Mouse (Mus musculus) heart, embryonic 16.5 days (tissue): ENCODE results near the gene Map2k2. TPM values are rescaled to one million over a fixed set of nuclear protein-coding genes. Genes with fewer than 3 reads are reported as not detected.
"Not testable (repeated sequence)": the region's sequence is repeated elsewhere in the genome, so short reads cannot be mapped to it uniquely, and the experiment has no call there.

Experiments
- ATAC-seq: fragments of 200-750 bp; cut with Nextera tagmentation; replicated peaks from 2 replicates; pipeline ENCODE4 v1.8.0; 2017; ENCODE audit warnings: moderate number of reproducible peaks; ENCODE audit not compliant: insufficient read depth, low FRiP score; ENCODE audit errors: extremely low read depth
- H3K27ac ChIP-seq: fragments of 300-500 bp; sonication (generic); 2 replicates; pipeline ENCODE4 v1.5.1; 2014; ENCODE audit warnings: mild to moderate bottlenecking, low read length, control low read depth, moderate library complexity
- H3K27me3 ChIP-seq: fragments of 300-500 bp; sonication (generic); 2 replicates; pipeline ENCODE4 v1.6.1; 2014; ENCODE audit warnings: low read length, mixed read lengths; ENCODE audit not compliant: control insufficient read depth, insufficient read depth
- H3K36me3 ChIP-seq: fragments of 300-500 bp; sonication (generic); 2 replicates; pipeline ENCODE4 v1.6.1; 2014; ENCODE audit not compliant: control insufficient read depth, insufficient read depth
- H3K4me1 ChIP-seq: fragments of 300-500 bp; sonication (generic); 2 replicates; pipeline ENCODE4 v1.6.1; 2014; ENCODE audit warnings: low read length, mixed read lengths; ENCODE audit not compliant: control insufficient read depth, insufficient read depth
- H3K4me2 ChIP-seq: fragments of 300-500 bp; sonication (generic); 2 replicates; pipeline ENCODE4 v1.6.1; 2014; ENCODE audit warnings: low read depth, mild to moderate bottlenecking, control low read depth, low read length
- H3K4me3 ChIP-seq: fragments of 300-500 bp; sonication (generic); 2 replicates; pipeline ENCODE4 v1.5.1; 2014; ENCODE audit warnings: mild to moderate bottlenecking, control low read depth, low read length
- H3K9ac ChIP-seq: fragments of 300-500 bp; sonication (generic); 2 replicates; pipeline ENCODE4 v1.6.1; 2014; ENCODE audit warnings: low read length, control low read depth
- H3K9me3 ChIP-seq: fragments of 300-500 bp; sonication (generic); replicated peaks from 2 replicates; pipeline ENCODE4 v1.6.1; 2016; ENCODE audit warnings: low read length; ENCODE audit not compliant: control insufficient read depth
- WGBS: fragments of 180-500 bp; shearing (Covaris S2); extraction: QIAGEN DNeasy Blood & Tissue Kit; methylation state at CpG from one replicate; pipeline ENCODE4 v1.1.7; 2014; 5-methylcytosine and 5-hydroxymethylcytosine counted together
- polyA plus RNA-seq: library from polyadenylated mRNA; unstranded; fragments of >200 nt; fragmentation: Nextera tagmentation; extraction: Ambion mirVana; gene quantifications from 2 replicates; pipeline ENCODE4 v1.2.1, GENCODE M21; 2015

Gene Map2k2
- polyA plus RNA-seq, 1 experiment from 2014 or later: 143 TPM

- WGBS: 46% methylated on average over 2 of the region's 2 CpGs
- Histone ChIP-seq H3K27me3 (no peaks in the 10 kb centered on the region), H3K4me1 (peaks cover 13% of the 10 kb centered on the region), H3K27ac (no peak overlapping the region), H3K36me3 (peaks cover 20% of the 10 kb centered on the region), H3K9me3 (no peaks in the 10 kb centered on the region), H3K4me2 (no peak overlapping the region), H3K4me3 (no peak overlapping the region), H3K9ac (no peak overlapping the region)
- ATAC-seq: no peak
These were observed 56.6 kb downstream of the Map2k2 start for GRCm38 (mm10) chr10:81162318-81162652.

GRCm38 (mm10) chr10:81165118-81165517, 59.4 kb downstream of the Map2k2 start:
- Histone ChIP-seq H3K9ac (no peak overlapping the region), H3K27me3 (no peaks in the 10 kb centered on the region), H3K9me3 (no peaks in the 10 kb centered on the region), H3K36me3 (peaks cover 15% of the 10 kb centered on the region), H3K4me3 (no peak overlapping the region), H3K4me2 (no peak overlapping the region), H3K27ac (no peak overlapping the region), H3K4me1 (peaks cover 19% of the 10 kb centered on the region)
- ATAC-seq: no peak
- WGBS: 80% methylated on average over 8 of the region's 8 CpGs

GRCm38 (mm10) chr10:81167200-81168086, 61.7 kb downstream of the Map2k2 start, which contains the start of gene Pias4:
TSS of gene Pias4 (minus strand) at chr10:81167923.
- Histone ChIP-seq H3K27me3 (no peaks in the 10 kb centered on the region), H3K9me3 (no peaks in the 10 kb centered on the region), H3K4me3 (peak within 1 kb of the TSS; percentile 95), H3K4me1 (peaks cover 15% of the 10 kb centered on the region), H3K4me2 (peak within 1 kb of the TSS; percentile 96), H3K9ac (peak within 1 kb of the TSS; percentile 92), H3K36me3 (peaks cover 8% of the 10 kb centered on the region), H3K27ac (peak within 1 kb of the TSS; percentile 79)
- ATAC-seq: peak; percentile 90
- under 1% methylated on average over 55 of the region's 64 CpGs for WGBS

- Histone ChIP-seq H3K9me3 (no peaks in the 10 kb centered on the region), H3K36me3 (peaks cover 5% of the 10 kb centered on the region; the same call in 1 of the 2 replicates), H3K4me1 (peaks cover 17% of the 10 kb centered on the region), H3K4me3 (peak overlapping the region; percentile 51), H3K4me2 (peak overlapping the region; percentile 80), H3K27ac (peak overlapping the region; percentile 79), H3K9ac (peak overlapping the region; percentile 56), H3K27me3 (no peaks in the 10 kb centered on the region)
- WGBS: 10% methylated on average over 5 of the region's 5 CpGs
- ATAC-seq: peak; percentile 43
These were observed 62.3 kb downstream of the Map2k2 start for GRCm38 (mm10) chr10:81168087-81168431.

GRCm38 (mm10) chr10:81168521-81169244, 63.0 kb downstream of the Map2k2 start:
- H3K4me2 ChIP-seq: peak overlapping the region; percentile 80
- H3K36me3 ChIP-seq: peaks cover under 1% of the 10 kb centered on the region; the same call in 1 of the 2 replicates
- no peaks in the 10 kb centered on the region for H3K9me3 ChIP-seq
- H3K27me3 ChIP-seq: no peaks in the 10 kb centered on the region
- H3K4me3 ChIP-seq: peak overlapping the region; percentile 51
- WGBS: 3% methylated on average over 29 of the region's 29 CpGs
- peak; percentile 51 for ATAC-seq
- H3K27ac ChIP-seq: peak overlapping the region; percentile 79
- peaks cover 22% of the 10 kb centered on the region for H3K4me1 ChIP-seq
- H3K9ac ChIP-seq: peak overlapping the region; percentile 56

- not testable (repeated sequence) for H3K4me3 ChIP-seq, ATAC-seq, H3K9ac ChIP-seq, H3K27me3 ChIP-seq, H3K36me3 ChIP-seq, H3K9me3 ChIP-seq
- Histone ChIP-seq H3K4me2 (0 out of 2 replicates have a peak overlapping the region, but pooled peaks have one; percentile 4), H3K4me1 (peaks cover 23% of the 10 kb centered on the region), H3K27ac (peak overlapping the region; percentile 65; the same call in 1 of the 2 replicates)
- WGBS: 38% methylated on average over 14 of the region's 14 CpGs
These were observed 63.7 kb downstream of the Map2k2 start for GRCm38 (mm10) chr10:81169411-81169900.

GRCm38 (mm10) chr10:81173132-81173531, 67.4 kb downstream of the Map2k2 start:
- H3K4me3 ChIP-seq: peak overlapping the region; percentile 10; the same call in 1 of the 2 replicates
- peak overlapping the region; percentile 89 for H3K27ac ChIP-seq
- no peaks in the 10 kb centered on the region for H3K9me3 ChIP-seq
- peak overlapping the region; percentile 52 for H3K4me2 ChIP-seq
- H3K4me1 ChIP-seq: peaks cover 31% of the 10 kb centered on the region
- peaks cover 7% of the 10 kb centered on the region for H3K36me3 ChIP-seq
- no peaks in the 10 kb centered on the region for H3K27me3 ChIP-seq
- 6% methylated on average over 21 of the region's 21 CpGs for WGBS
- peak overlapping the region; percentile 72 for H3K9ac ChIP-seq
- ATAC-seq: no peak; the same call in 1 of the 2 replicates

- H3K4me1 ChIP-seq: peaks cover 33% of the 10 kb centered on the region
- H3K36me3 ChIP-seq: peaks cover 23% of the 10 kb centered on the region
- ATAC-seq: 0 out of 2 replicates have a peak, but pooled peaks have one; percentile 28
- 4% methylated on average over 29 of the region's 29 CpGs for WGBS
- H3K4me2 ChIP-seq: peak overlapping the region; percentile 65
- H3K27ac ChIP-seq: peak overlapping the region; percentile 56
- peak overlapping the region; percentile 59 for H3K9ac ChIP-seq
- peak overlapping the region; percentile 39 for H3K4me3 ChIP-seq
- H3K9me3 ChIP-seq: no peaks in the 10 kb centered on the region
- H3K27me3 ChIP-seq: no peaks in the 10 kb centered on the region
These were observed 69.1 kb downstream of the Map2k2 start for GRCm38 (mm10) chr10:81174617-81175344.
